Mouse (Mus musculus): Measurements from ENCODE around the gene Rap1gap2. TPM values are rescaled to one million over a fixed set of nuclear protein-coding genes. Genes with fewer than 3 reads are reported as not detected.

Gene Rap1gap2
- polyA plus RNA-seq, 1 experiment, result 71.0 TPM

DNA sequence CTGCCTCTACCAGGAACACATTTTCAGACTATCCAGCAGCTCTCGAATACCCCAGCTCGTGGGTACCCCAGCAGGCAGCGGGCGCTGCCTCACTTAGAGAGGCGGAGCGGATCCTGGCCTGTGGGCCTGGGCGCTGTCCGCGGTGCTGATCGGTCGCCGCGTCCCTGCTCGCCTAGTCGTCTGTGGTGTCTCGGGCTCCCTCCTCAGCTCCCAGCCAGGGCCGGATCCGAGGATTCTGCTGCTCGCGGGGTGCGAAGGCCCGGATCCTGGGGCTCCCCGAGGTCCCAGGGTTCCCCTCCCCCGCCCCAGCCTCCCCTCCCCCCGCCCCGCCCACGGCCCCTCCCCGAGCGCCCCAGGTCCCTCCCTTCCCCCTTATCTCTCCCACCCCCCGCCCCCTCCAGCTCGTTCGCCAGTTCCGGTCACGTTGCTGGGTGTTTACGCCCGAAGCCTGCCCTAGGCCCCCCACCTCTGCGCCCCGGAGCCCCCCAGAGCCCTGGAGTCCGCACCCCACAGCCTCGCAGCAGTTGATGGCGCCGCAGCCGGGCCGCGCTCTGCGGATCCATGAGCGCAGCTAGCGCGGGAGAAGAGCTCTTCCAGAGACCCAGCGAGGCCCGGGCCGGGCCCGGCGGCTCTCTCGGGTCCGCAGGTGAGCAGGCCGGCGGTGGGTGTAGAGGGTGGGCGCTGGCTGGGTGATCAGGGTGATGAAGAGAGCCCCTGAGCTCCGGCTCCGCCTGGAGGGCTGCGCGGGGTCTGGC lies 8.7 kb upstream of the Rap1gap2 start, which contains the start of gene Ccdc92b:
Ccdc92b (plus strand) TSS at position 405 of the 755 bp plus-strand sequence.
- Histone ChIP-seq H3K27me3 (ENCODE audit: control insufficient read depth, insufficient read depth, low read length) (no peaks in the 10 kb centered on the region), H3K27ac (ENCODE audit: insufficient read depth, low read length) (peak within 1 kb of the TSS; percentile 68), H3K4me3 (replicated peaks; ENCODE audit: insufficient read depth, low read depth, low read length) (peak within 1 kb of the TSS; percentile 87), H3K4me1 (ENCODE audit: control insufficient read depth, insufficient read depth, low read length) (peaks cover 13% of the 10 kb centered on the region)
- under 1% methylated on average over 49 of the region's 63 CpGs for whole genome bisulfite sequencing
- TF ChIP-seq POLR2A (IDR thresholded peaks at IDR 0.05; ENCODE audit: borderline replicate concordance, insufficient read depth, low read length) (no peak), CTCF (IDR thresholded peaks at IDR 0.05; ENCODE audit: borderline replicate concordance, insufficient read depth, low read depth, low read length) (no peak)
- peak; percentile 69 to 83 for DNase-seq

DNA sequence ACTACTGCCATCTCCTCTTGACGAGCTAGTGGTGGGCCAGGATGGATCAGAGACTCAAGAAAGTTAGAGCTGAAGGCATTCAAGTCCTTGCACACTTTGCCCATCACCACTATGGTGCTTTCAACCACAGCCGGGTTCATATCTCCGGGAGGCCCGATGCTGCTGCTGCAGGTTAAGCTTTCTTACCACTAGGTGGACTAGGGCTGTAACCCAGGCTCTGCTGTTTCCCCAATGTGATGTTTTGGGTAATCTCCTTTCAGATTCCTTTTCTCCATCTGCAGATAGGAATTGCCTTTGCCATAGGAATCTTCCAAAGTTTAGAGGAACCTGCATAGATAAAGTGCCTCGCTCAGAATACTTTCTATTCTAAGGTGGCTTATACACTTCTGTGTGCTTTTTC lies 4.9 kb upstream of the Rap1gap2 start:
- Histone ChIP-seq H3K27me3 (ENCODE audit: control insufficient read depth, insufficient read depth, low read length) (no peaks in the 10 kb centered on the region), H3K4me1 (ENCODE audit: control insufficient read depth, insufficient read depth, low read length) (no peaks in the 10 kb centered on the region; the same call in 1 of the 2 replicates), H3K4me3 (replicated peaks; ENCODE audit: insufficient read depth, low read depth, low read length) (no peak overlapping the region), H3K27ac (ENCODE audit: insufficient read depth, low read length) (no peak overlapping the region)
- TF ChIP-seq POLR2A (IDR thresholded peaks at IDR 0.05; ENCODE audit: borderline replicate concordance, insufficient read depth, low read length) (no peak), CTCF (IDR thresholded peaks at IDR 0.05; ENCODE audit: borderline replicate concordance, insufficient read depth, low read depth, low read length) (no peak)
- no peak for DNase-seq
- 71% methylated on average over 5 of the region's 5 CpGs for WGBS

- TF ChIP-seq CTCF (IDR thresholded peaks at IDR 0.05; ENCODE audit: borderline replicate concordance, insufficient read depth, low read depth, low read length), result no peak
- no peak for TF ChIP-seq POLR2A (IDR thresholded peaks at IDR 0.05; ENCODE audit: borderline replicate concordance, insufficient read depth, low read length)
- Histone ChIP-seq H3K4me3 (replicated peaks; ENCODE audit: insufficient read depth, low read depth, low read length) (no peak overlapping the region), H3K4me1 (ENCODE audit: control insufficient read depth, insufficient read depth, low read length) (0 out of 2 replicates have a peak, but pooled peaks cover 3% of the 10 kb centered on the region), H3K27ac (ENCODE audit: insufficient read depth, low read length) (no peak overlapping the region), H3K27me3 (ENCODE audit: control insufficient read depth, insufficient read depth, low read length) (no peaks in the 10 kb centered on the region)
- no peak for DNase-seq
- 71% methylated on average over 4 of the region's 4 CpGs for WGBS
These were observed 2.7 kb upstream of the Rap1gap2 start for GRCm38 (mm10) chr11:74613428-74613827.

- no peak for TF ChIP-seq CTCF (IDR thresholded peaks at IDR 0.05; ENCODE audit: borderline replicate concordance, insufficient read depth, low read depth, low read length)
- TF ChIP-seq POLR2A (IDR thresholded peaks at IDR 0.05; ENCODE audit: borderline replicate concordance, insufficient read depth, low read length), result no peak
- DNase-seq, result no peak
- 50% methylated on average over 7 of the region's 7 CpGs for WGBS
- Histone ChIP-seq H3K27me3 (ENCODE audit: control insufficient read depth, insufficient read depth, low read length) (no peaks in the 10 kb centered on the region), H3K4me1 (ENCODE audit: control insufficient read depth, insufficient read depth, low read length) (0 out of 2 replicates have a peak, but pooled peaks cover 3% of the 10 kb centered on the region), H3K27ac (ENCODE audit: insufficient read depth, low read length) (no peak overlapping the region), H3K4me3 (replicated peaks; ENCODE audit: insufficient read depth, low read depth, low read length) (no peak overlapping the region)
These were observed 722 bp upstream of the Rap1gap2 start for GRCm38 (mm10) chr11:74611437-74611836.

DNA sequence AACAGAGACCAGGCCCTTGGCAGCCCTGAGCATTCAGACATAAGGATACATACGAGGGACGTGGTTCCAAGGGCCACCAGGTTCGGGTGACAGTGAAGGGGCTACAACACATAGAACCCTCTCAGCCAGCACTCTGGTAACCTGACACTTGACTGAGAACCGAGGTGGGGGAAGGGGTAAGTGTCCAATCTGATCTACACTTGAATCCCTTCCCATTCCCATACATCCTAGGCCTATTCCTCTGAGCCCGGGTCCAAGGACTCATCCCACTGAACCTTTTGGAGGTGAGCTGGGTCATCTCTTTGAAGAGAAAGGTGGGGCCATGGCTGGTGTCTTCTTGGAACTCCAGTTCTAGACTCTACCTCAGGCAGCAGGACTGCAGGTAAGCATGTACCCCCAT lies 647 bp downstream of the Rap1gap2 start:
- H3K27me3 ChIP-seq (ENCODE audit: control insufficient read depth, insufficient read depth, low read length), result no peaks in the 10 kb centered on the region
- H3K4me1 ChIP-seq (ENCODE audit: control insufficient read depth, insufficient read depth, low read length), result 0 out of 2 replicates have a peak, but pooled peaks cover 3% of the 10 kb centered on the region
- no peak for DNase-seq
- H3K27ac ChIP-seq (ENCODE audit: insufficient read depth, low read length), result no peak overlapping the region
- 74% methylated on average over 5 of the region's 5 CpGs for WGBS
- H3K4me3 ChIP-seq (replicated peaks; ENCODE audit: insufficient read depth, low read depth, low read length), result peak overlapping the region; percentile 61
- no peak for TF ChIP-seq POLR2A (IDR thresholded peaks at IDR 0.05; ENCODE audit: borderline replicate concordance, insufficient read depth, low read length)
- TF ChIP-seq CTCF (IDR thresholded peaks at IDR 0.05; ENCODE audit: borderline replicate concordance, insufficient read depth, low read depth, low read length), result no peak

DNA sequence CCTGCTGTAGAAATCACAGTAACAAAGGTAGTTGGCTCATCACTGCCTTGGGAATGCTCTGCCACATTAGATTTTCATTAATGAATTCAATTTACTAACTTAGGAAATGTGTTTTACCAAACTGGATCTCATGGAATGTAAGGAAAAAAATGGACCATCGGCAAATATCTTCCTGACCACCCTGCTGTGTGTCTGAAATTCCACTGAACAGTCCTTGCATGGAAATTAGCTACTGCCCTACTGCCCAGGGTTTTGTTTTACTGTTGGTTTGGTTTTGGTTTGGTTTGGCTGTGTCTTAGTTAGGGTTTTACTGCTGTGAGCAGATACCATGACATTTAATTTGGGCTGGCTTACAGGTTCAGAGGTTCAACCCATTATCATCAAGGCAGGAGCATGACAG lies 8.4 kb downstream of the Rap1gap2 start:
- WGBS, result 70% methylated on average over 1 of the region's 1 CpGs
- Histone ChIP-seq H3K27me3 (ENCODE audit: control insufficient read depth, insufficient read depth, low read length) (no peaks in the 10 kb centered on the region), H3K4me1 (ENCODE audit: control insufficient read depth, insufficient read depth, low read length) (no peaks in the 10 kb centered on the region), H3K4me3 (replicated peaks; ENCODE audit: insufficient read depth, low read depth, low read length) (no peak overlapping the region), H3K27ac (ENCODE audit: insufficient read depth, low read length) (no peak overlapping the region)
- DNase-seq, result no peak
- TF ChIP-seq CTCF (IDR thresholded peaks at IDR 0.05; ENCODE audit: borderline replicate concordance, insufficient read depth, low read depth, low read length) (no peak), POLR2A (IDR thresholded peaks at IDR 0.05; ENCODE audit: borderline replicate concordance, insufficient read depth, low read length) (no peak)

DNA sequence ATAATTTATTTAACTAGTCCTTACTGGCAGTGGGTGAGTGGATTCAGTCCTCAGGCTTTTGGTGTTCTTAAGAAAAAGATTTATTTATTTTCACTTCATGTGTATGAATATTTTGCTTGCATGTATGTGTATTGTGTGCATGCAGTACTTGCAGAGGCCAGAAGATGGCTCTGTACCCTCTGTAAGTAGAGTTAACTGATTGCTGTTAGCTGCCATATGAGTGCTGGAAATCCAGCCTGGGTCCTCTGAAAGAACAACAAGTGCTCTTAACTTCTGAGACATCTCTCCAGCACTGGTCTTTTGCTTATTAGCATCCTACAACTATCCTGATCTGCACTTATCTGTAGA lies 12.8 kb downstream of the Rap1gap2 start:
- Histone ChIP-seq H3K27me3 (ENCODE audit: control insufficient read depth, insufficient read depth, low read length) (no peaks in the 10 kb centered on the region), H3K27ac (ENCODE audit: insufficient read depth, low read length) (no peak overlapping the region), H3K4me1 (ENCODE audit: control insufficient read depth, insufficient read depth, low read length) (no peaks in the 10 kb centered on the region), H3K4me3 (replicated peaks; ENCODE audit: insufficient read depth, low read depth, low read length) (no peak overlapping the region)
- no peak for DNase-seq
- TF ChIP-seq CTCF (IDR thresholded peaks at IDR 0.05; ENCODE audit: borderline replicate concordance, insufficient read depth, low read depth, low read length), result no peak

DNA sequence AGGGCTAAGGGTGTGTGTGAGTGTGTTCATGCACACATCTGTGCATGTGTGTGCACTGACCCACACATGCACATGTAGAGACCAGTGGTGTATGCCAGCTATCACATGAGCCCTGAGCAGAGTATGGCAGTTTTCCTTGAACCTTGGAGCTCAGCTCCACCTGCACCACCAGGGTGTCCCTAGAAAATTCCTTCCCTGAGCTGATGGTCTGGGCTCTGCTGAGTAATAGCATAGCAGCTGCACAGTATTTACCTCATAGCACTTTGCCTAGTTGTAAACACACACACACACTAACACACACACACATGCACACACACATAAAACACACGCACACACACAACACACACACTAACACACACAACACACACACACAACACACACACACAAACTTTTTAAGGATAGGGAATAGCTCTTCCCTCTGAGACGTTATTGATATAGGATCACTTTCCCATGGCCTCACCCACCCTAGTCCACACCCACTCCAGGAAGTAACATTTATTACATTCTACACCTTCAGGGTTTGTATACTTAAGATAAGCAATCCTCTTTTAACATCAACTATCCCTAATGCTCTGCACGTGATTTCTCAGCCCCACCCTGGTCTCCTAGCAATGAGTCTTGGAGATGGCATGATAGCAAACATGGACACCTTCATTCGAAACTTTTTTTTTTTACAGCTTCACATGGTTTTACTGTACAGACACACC lies 13.3 kb downstream of the Rap1gap2 start:
- no peaks in the 10 kb centered on the region for H3K27me3 ChIP-seq (ENCODE audit: control insufficient read depth, insufficient read depth, low read length)
- 87% methylated on average over 4 of the region's 4 CpGs for WGBS
- H3K4me3 ChIP-seq (replicated peaks; ENCODE audit: insufficient read depth, low read depth, low read length), result no peak overlapping the region
- no peaks in the 10 kb centered on the region for H3K4me1 ChIP-seq (ENCODE audit: control insufficient read depth, insufficient read depth, low read length)
- no peak overlapping the region for H3K27ac ChIP-seq (ENCODE audit: insufficient read depth, low read length)
- DNase-seq, result no peak
- TF ChIP-seq CTCF (IDR thresholded peaks at IDR 0.05; ENCODE audit: borderline replicate concordance, insufficient read depth, low read depth, low read length) (no peak), POLR2A (IDR thresholded peaks at IDR 0.05; ENCODE audit: borderline replicate concordance, insufficient read depth, low read length) (no peak)

All from cerebellum, adult 2 months (tissue).